Mouse (Mus musculus) A20 (cell line): ENCODE results near the gene Catsperg1.
"Not testable (repeated sequence)": the region's sequence is repeated elsewhere in the genome, so short reads cannot be mapped to it uniquely, and the experiment has no call there.

ENCODE experiments used
- DNase-seq: peaks from one replicate; pipeline ENCODE4 v3.0.0-alpha.2; 2011; ENCODE audit warnings: low read depth, low spot score

Gene Catsperg1

GRCm38 (mm10) chr7:29213675-29214082 is at the start of gene Catsperg1:
Gene Catsperg1, minus strand, starts transcription at chr7:29214035.
- no peak for DNase-seq

GRCm38 (mm10) chr7:29262151-29262550 is 48.3 kb upstream of the Catsperg1 start:
- no peak for DNase-seq

GRCm38 (mm10) chr7:29259781-29260730 is 46.2 kb upstream of the Catsperg1 start:
- DNase-seq, result peak; percentile 14

DNA sequence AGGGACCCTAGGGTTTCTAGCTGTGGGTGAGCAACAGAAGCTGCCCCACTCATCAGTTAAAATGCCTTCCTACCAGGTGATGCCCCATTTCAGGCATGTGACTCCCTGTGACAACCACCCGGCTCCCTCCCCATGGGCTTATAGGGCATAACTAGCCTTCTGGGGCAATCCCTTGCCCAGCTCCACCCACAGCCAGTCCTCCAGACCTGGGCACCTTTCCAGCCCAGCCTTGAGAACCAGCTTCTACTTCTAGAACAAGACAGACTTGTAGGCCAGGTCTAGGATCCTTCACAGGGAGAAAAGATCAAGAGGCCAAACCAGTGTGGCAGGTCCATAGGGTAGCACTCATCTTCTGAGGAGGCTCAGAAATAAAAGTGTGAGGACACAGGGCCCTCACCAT is 43.5 kb upstream of the Catsperg1 start:
- DNase-seq, result no peak

- no peak for DNase-seq
Measured at GRCm38 (mm10) chr7:29255875-29256274, 42.0 kb upstream of the Catsperg1 start.

- DNase-seq, result no peak
Measured at GRCm38 (mm10) chr7:29253842-29254241, 40.0 kb upstream of the Catsperg1 start.

- DNase-seq, result no peak
Measured at GRCm38 (mm10) chr7:29251166-29251565, 37.3 kb upstream of the Catsperg1 start.

DNA sequence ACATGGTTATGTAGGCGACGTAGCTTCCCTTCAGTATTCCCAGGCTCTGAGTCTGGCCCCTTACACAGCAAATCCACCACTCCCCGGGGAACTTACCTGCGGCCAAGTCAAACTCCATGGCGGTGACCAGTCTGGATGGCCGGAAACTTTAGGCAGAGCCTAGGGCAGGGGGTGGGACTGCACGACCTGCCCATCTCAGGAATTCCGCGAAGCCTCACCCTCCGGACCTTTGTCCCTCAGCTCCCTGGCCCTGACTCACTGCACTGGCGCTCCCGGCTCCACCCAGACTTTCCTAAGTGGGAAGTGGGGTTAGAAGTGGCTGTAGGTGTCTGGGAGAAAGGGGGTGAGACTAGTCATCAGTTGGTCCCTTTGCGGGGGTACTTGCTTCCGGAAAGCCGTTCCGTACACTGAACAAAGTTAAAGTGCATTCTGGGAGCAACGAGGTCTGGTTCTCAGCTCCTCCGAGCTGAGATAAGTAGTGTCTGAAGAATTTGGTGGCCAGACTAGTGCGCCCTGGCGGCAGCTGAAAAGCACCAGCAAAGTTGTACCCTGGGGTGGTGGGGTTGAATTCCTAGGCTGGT is 34.5 kb upstream of the Catsperg1 start, which contains the start of gene 2200002D01Rik:
Gene 2200002D01Rik, minus strand, starts transcription at position 206 of the 581 bp plus-strand sequence.
- no peak for DNase-seq

DNA sequence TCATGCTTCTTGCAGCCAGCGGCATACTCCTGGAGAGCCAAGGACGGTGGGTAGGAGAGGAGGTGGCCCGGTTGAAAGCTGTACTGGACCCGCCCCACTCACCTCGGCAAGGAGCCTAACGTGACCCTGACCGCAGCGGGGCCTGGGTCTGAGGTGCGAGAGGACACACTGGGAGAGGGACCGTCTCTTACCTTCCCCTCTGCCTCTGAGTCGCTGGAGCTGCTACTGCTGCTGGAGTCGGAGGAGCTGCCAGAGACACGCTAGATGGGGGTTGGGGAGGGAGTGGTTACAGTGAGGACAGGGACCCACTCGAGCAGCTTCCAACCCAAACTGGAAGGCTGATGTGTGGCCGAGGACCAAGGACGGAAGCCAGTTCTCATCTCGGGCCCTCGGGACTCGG is 33.9 kb upstream of the Catsperg1 start:
- DNase-seq, result no peak

DNA sequence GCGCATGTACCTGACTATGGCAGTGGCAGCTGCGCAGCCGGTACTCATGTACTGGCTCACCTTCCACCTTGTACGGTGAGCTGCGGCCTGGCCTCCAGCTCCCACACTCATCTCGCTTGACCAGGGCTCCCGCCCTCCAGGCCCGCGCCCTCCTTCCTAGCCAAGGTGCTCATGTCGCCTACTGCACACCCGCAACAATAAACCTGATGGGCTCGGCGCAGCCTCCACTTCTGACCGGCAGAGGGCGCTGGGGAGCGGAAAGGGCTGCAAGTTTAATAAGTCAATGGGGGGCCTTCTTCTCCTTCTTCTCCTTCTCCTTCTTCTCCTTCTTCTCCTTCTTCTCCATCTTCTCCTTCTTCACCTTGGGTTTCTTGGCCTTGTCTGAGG is 33.5 kb upstream of the Catsperg1 start:
- DNase-seq, result peak; percentile 66

DNA sequence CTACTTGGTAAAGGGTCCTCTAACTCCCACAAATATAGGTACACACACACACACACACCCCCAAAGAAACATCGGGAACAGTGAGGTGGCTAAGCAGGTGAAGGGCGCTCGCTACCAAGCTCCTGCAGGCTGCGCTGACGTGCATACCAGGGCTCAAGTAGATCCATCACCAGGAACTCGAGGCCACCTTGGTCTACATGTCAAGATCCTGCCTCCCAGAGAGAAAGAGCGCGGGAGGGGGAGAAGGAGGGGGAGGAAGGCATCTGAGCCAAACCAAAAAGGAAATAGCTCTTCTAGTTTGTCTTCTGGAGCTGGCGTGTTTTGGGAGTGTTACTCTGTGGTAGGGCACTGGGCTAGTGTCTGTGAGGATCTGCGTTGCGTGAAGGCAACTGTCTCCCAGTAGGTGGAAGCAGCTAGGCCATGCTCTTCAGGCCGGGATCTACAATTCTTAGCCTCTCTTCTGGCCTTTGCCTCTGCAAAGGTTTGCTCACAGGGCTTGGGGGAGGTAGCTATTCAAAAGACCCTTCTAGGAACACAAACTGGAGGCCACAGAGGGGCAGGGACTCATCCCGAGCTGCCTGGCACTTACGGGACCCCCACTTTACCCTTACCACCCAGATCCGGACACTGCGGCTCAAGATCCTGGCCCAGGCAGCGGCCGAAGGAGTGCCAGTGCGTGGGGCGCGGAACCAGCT is 32.9 kb upstream of the Catsperg1 start:
- DNase-seq, result no peak

DNA sequence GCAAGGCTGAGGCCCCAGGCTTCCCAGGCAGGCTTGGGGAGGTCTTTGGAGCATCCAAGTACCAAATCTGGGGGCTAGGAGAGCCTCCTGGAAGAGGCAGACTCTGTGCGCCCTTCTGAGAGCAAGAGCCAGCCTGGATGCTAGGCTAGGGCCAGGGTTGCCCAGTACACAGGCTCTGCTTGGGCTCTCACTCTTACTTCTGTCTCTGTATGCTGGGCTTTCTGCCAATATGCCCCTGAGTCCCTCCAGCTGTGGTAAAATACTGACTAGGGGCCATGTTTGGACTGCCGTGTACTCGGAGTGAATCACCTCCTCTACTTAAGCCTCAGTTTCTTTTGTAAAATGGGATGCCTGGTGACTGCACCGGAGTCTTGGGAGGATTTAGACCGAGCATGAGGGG is 32.2 kb upstream of the Catsperg1 start:
- no peak for DNase-seq

- DNase-seq, result peak; percentile 44
Measured at GRCm38 (mm10) chr7:29244732-29245416, 31.0 kb upstream of the Catsperg1 start.

GRCm38 (mm10) chr7:29238019-29238967 is 24.5 kb upstream of the Catsperg1 start, which contains the start of gene Yif1b:
Gene Yif1b, plus strand, starts transcription at chr7:29238329.
- DNase-seq, result peak; percentile 100

DNA sequence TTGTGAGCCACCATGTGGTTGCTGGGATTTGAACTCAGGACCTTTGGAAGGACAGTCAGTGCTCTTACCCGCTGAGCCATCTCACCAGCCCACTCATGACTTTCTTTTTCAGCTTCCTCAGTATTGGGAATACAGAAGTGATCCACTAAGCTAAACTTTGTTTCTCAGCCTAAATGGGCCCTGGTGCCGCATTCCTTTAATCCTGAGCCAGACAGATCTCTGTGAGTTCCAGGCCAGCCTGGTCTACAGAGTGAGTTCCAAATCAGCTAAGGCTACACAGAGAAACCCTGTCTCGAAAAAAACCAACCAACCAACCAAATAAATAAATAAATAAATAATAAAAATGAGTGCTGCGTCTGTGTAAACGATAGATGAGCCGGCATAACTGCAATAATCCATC is 23.8 kb upstream of the Catsperg1 start:
- not testable (repeated sequence) for DNase-seq

- no peak for DNase-seq
Measured at GRCm38 (mm10) chr7:29236593-29236992, 22.8 kb upstream of the Catsperg1 start.

GRCm38 (mm10) chr7:29234661-29235060 is 20.8 kb upstream of the Catsperg1 start:
- peak; percentile 52 for DNase-seq

GRCm38 (mm10) chr7:29233745-29234144 is 19.9 kb upstream of the Catsperg1 start:
- DNase-seq, result no peak

GRCm38 (mm10) chr7:29232247-29233013 is 18.6 kb upstream of the Catsperg1 start, which contains the start of gene Kcnk6:
Gene Kcnk6, minus strand, starts transcription at chr7:29232515.
- DNase-seq, result peak; percentile 29
